Mouse (Mus musculus): ENCODE measurements around the gene Dlg4.
A peak's percentile ranks its signal among the peaks of the same experiment; 100 is the strongest.

Dlg4 gene

GRCm38 (mm10) chr11:70021264-70022132, 4.8 kb downstream of the Dlg4 start:
- peak; percentile 98 for DNase-seq

GRCm38 (mm10) chr11:70023481-70024150, 6.9 kb downstream of the Dlg4 start:
- peak; percentile 54 for DNase-seq

DNA sequence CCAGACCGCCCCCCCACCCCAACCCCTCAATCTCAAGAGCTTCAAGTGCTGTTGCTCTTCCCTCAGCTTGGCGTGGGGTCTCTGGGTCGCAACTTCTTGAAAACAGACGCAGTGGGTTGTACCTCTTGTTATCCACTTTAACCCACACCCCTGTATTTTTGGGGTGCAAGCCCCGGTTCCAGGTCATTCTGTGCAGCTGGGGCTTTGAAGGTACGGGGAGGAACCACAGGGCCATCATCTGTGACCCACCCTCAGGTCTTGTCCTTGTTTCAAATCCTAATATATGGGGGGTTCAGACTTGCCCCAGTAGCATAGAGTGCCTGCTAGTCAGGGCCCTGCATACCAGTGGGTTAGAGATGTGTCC, 7.4 kb downstream of the Dlg4 start:
- peak; percentile 48 for DNase-seq

- peak; percentile 75 for DNase-seq
Observed at GRCm38 (mm10) chr11:70026689-70027088, 9.9 kb downstream of the Dlg4 start.

DNA sequence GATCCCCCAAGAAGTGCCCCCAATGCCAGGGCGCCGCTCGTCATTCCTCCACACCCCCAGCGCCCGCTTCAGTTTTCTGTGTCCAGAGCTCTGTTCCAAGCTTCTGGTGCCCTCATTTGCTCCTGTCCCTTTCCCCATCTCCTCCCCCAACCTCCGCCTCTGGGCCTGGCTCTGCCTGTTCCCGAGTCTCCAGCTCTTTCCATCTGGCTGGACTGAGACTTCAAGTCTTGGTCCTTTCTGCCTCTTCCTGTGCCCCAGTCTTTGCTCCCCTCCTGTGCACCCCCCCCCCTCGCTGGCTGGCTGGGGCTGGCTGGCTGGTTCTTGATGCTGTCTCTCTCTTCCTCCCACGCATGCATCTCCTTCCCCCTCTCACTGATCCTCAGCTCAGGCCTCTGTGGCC, 10.7 kb downstream of the Dlg4 start:
- DNase-seq: peak; percentile 77

- peak; percentile 61 for DNase-seq
Observed at GRCm38 (mm10) chr11:70028401-70029129, 11.8 kb downstream of the Dlg4 start.

- DNase-seq: peak; percentile 76
Observed at GRCm38 (mm10) chr11:70029130-70029801, 12.5 kb downstream of the Dlg4 start.

- no peak for DNase-seq
Observed at GRCm38 (mm10) chr11:70029829-70030550, 13.2 kb downstream of the Dlg4 start.

GRCm38 (mm10) chr11:70030651-70031320, 14.0 kb downstream of the Dlg4 start:
- DNase-seq: no peak

DNA sequence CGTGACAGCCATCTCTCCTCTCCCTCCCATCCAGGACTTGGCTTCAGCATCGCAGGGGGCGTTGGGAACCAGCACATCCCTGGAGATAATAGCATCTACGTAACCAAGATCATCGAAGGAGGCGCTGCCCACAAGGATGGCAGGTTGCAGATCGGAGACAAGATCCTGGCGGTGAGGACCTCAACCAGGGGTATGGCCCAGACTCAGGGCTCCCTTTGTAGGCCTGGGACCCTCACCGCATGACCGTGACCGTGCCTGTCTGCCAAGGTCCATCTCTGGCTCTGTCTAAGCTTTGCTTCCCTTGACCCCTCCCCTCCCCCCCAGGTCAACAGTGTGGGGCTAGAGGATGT, 14.6 kb downstream of the Dlg4 start:
- no peak for DNase-seq

- DNase-seq: no peak
Observed at GRCm38 (mm10) chr11:70038174-70038573, 21.4 kb downstream of the Dlg4 start.

DNA sequence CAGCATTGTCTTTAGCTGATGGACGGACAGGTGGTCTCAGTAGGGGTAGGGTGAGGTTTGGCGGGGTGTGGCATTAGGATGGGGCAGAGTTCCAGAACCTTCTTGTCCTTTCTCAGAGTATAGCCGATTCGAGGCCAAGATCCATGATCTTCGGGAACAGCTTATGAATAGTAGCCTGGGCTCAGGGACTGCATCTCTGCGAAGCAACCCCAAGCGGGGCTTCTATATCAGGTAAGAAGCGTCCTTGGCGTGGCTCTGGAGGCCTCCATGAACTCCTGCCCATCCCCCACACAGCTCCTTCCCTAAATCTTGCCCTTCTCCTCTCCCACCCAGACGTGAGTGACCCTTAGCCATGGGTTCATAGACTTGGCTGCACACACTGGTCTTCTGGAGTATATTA, 22.9 kb downstream of the Dlg4 start:
- DNase-seq: no peak

DNA sequence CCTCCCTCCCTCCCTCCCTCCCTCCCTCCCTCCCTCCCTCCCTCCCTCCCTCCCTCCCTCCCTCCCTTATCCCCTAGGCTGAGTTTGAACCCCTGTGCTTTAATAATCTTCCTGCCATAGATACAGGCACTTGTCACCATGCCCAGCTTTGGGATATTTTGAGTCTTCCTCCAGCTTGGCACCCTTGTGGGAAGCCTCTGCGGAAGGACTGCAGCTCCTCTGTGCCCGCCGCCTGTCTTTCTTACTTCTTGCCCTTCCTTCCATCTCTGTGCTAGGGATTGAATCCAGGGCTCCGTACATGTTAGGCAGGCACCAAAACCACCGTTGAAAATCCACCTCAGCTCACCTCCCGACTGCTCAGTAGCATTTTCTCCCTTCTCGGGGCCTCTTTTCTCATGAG, 23.4 kb downstream of the Dlg4 start:
- no peak for DNase-seq

- DNase-seq: no peak
Observed at GRCm38 (mm10) chr11:70042309-70043085, 25.8 kb downstream of the Dlg4 start.

GRCm38 (mm10) chr11:70043665-70044064, 26.9 kb downstream of the Dlg4 start:
- DNase-seq: no peak

- no peak for DNase-seq
Observed at GRCm38 (mm10) chr11:70045435-70045834, 28.7 kb downstream of the Dlg4 start.

DNA sequence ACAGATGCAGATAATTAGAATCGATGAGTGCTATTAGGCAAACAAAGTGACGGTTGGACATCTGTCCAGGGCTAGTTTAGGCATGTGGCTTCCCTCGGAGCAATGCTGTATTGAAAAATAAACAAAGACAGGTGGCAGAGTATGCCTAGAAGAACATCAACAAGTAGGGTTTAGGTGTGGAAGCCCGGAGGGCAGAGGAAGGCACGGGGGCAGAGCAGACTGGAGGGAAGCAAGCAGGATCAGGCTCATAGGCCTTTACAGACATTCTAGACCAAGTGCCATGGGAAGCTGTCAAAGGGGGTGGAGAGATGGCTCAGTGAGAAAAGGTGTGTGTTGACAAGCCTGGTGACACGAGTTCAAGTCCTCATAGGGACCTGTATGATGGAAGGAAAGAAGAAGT, 32.6 kb downstream of the Dlg4 start:
- DNase-seq: peak; percentile 14

DNA sequence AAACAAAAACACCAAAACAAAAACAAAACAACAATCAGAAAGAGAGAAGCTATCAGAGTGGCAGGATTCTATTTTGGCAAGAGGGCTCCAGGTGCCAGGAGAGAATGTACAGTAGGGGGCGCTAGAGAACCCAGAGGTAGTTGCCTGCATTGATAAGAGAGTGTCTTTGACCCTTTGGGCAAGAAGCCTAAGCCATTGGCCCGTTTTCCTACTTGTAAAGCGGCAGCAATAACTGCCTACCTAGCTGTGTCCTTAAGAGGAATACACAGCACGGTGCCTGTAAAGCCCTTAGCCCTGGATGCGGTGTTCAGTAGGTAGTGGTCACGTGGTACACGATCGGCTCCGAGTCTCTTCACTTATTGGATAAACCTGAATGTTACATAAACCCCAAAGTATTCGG, 33.1 kb downstream of the Dlg4 start:
- DNase-seq: peak; percentile 30

DNA sequence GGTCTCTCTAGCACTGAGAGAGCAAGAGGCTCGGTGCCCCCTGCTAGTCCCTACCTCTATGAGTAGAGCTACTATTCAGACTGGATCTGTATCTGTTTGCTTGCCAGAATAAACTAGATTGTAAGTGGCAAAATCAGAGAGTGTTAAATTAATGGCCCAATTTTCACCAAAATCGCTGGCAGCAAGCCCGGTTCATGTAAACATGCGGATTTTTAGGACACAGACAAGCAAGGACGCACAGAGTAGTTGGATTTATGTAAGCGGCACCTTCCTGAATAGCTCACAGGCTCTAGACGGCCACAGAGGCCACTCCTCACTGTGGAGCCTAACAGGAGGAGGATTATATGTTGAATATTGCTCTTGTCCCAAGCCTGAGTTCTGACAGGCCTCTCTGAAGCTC, 36.4 kb downstream of the Dlg4 start:
- DNase-seq: no peak

DNA sequence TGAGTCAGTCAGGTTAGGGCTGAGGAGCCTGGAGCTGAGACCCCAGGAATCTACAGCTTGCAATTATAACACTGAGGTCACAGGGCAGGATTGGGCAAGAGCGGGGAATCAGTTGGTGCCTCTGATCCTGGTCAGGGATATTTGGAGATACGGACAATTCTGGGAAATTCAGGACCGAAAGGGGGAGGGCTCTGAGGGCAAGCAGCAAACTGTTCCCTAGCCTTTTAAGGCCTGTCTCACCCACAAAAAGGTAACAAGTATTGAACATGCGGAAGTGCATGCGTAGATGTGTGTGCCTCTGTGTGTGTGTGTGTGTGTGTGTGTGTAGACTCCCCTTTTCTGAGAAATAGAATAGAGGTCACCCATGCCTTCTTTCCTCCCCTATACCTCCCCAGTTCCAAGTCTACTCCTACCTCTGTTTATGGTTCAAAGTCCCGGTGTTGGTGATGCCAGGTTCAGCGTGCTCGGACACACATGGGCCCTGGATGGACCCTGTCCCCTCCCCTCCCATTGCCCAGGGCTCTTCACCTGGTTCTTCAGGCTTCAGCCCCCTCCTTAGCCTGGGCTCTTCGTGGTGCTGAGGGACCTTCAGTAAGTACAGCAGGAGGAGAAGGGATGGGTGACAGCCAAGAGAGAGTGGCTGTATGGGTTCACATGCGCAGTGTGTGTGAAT, 37.3 kb downstream of the Dlg4 start, which contains the start of gene Asgr1:
Asgr1 (plus strand) TSS at position 188 of the 673 bp plus-strand sequence.
- no peak for DNase-seq
